25 mouse cellular contexts compared by ENCODE assay signal in the genomic region with DNA sequence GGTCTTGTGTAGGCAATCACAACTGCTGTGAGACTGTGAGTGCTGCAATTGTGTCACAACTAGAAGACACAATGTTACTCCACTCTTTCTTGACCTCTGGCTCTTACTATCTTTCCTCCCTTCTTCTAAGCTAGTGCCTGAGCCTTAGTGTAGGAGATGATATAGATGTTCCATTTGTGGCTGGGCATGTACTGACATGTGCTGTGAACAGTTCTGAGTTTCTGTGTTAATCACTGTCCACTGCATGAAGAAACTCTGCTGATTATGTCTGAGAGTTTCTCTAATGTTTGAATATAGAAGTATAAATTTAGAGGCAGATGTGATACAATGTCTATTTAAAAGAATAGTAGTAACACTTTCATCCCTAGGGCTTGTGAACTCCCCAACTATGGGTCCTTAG.
"Had no signal": no experiment of that assay in that cellular context is flagged by ENCODE, and none has a peak within 500 bp of the region (broad histone marks: within the 10 kb centered on the region; RNA-seq: fewer than 3 reads in every experiment).

No protein-coding gene starts in this region.

- H3K27me3 ChIP-seq: embryonic facial prominence, embryonic 12.5 days; embryonic facial prominence, embryonic 13.5 days; embryonic facial prominence, embryonic 15.5 days; forebrain, embryonic 12.5 days; forebrain, embryonic 13.5 days; forebrain, embryonic 15.5 days had no signal

- DNase-seq: cerebellum, adult 9-10 months; cerebellum, adult 9-11 months; cerebellum, postnatal 10 days; cerebellum, postnatal 14 days; cerebellum, postnatal 25 days; cerebellum, postnatal 36 days; embryo, embryonic 11 days; forebrain, postnatal 0 days; gastrocnemius, adult 2 months; gastrocnemius, postnatal 10 days; gastrocnemius, postnatal 14 days; gastrocnemius, postnatal 25 days; gastrocnemius, postnatal 36 days; heart, adult 11 months; heart, adult 18-20 months; heart, adult 2 months had no signal

- H3K36me3 ChIP-seq: embryonic facial prominence, embryonic 10.5 days; embryonic facial prominence, embryonic 12.5 days; embryonic facial prominence, embryonic 13.5 days; embryonic facial prominence, embryonic 15.5 days; forebrain, embryonic 10.5 days; forebrain, embryonic 12.5 days; forebrain, embryonic 15.5 days had no signal

- H3K9me3 ChIP-seq: embryonic facial prominence, embryonic 10.5 days; embryonic facial prominence, embryonic 12.5 days; embryonic facial prominence, embryonic 13.5 days; embryonic facial prominence, embryonic 15.5 days; forebrain, embryonic 10.5 days; forebrain, embryonic 12.5 days; forebrain, embryonic 13.5 days; forebrain, embryonic 15.5 days had no signal

- H3K27ac ChIP-seq: embryonic facial prominence, embryonic 10.5 days; embryonic facial prominence, embryonic 12.5 days; embryonic facial prominence, embryonic 13.5 days; embryonic facial prominence, embryonic 15.5 days; forebrain, embryonic 10.5 days; forebrain, embryonic 12.5 days; forebrain, embryonic 13.5 days; forebrain, embryonic 15.5 days; gastrocnemius, adult 2 months; heart, adult 2 months had no signal

- H3K4me3 ChIP-seq: embryonic facial prominence, embryonic 10.5 days; embryonic facial prominence, embryonic 12.5 days; embryonic facial prominence, embryonic 13.5 days; embryonic facial prominence, embryonic 15.5 days; erythroblast, embryonic 14.5 days; forebrain, embryonic 10.5 days; forebrain, embryonic 12.5 days; forebrain, embryonic 13.5 days; forebrain, embryonic 15.5 days; gastrocnemius, adult 2 months; heart, adult 2 months had no signal

- H3K4me1 ChIP-seq: embryonic facial prominence, embryonic 10.5 days; embryonic facial prominence, embryonic 12.5 days; embryonic facial prominence, embryonic 15.5 days; forebrain, embryonic 12.5 days had no signal

- H3K4me2 ChIP-seq: embryonic facial prominence, embryonic 12.5 days; embryonic facial prominence, embryonic 13.5 days; embryonic facial prominence, embryonic 15.5 days; forebrain, embryonic 12.5 days; forebrain, embryonic 13.5 days; forebrain, embryonic 15.5 days had no signal

- H3K9ac ChIP-seq: embryonic facial prominence, embryonic 12.5 days; embryonic facial prominence, embryonic 13.5 days; embryonic facial prominence, embryonic 15.5 days; forebrain, embryonic 12.5 days; forebrain, embryonic 13.5 days; forebrain, embryonic 15.5 days; forebrain, postnatal 0 days had no signal
